Mouse (Mus musculus): Measurements from ENCODE around the gene Jag1.

Gene Jag1

DNA sequence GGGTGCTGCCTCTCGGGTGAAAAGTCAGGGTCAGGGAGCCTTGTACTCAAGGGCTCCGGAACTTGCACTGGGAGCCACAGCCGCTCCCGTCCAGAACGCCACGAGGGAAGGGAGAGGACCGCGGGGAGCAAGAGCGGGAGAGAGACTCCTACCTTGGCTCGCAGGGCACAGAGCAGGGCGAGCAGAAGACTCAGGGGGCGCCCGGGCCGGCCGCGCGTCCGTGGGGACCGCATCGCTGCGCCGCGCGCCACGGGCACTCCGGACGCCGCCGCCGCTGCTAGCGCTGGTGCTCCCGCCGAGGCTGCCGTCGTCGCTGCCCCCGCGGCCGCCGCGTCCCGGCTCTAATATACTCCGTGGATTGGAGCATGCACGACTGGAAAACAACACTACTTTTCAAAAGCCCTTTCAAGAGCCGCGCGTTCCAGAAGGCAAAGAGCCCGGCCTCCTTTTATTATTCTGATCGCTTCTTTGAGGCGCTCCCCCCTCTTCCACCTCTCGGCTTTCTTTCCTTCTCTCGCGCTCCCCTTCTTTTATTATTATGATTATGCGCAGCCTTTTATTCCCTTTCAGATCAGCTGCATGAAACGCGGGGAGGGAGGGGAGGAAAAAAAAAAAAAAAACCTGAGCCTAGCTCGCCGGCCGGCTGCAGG is at the start of gene Jag1:
Jag1 (minus strand) TSS at position 620 of the 650 bp plus-strand sequence.
- peak; percentile 60 to 88 for DNase-seq (ENCODE audit: inconsistent age in 2 of 2, low spot score in 1 of 2)

GRCm38 (mm10) chr2:137156018-137156417 is 39.6 kb upstream of the Jag1 start:
- DNase-seq (ENCODE audit: inconsistent age in 2 of 2, low spot score in 1 of 2) = no peak

- DNase-seq (ENCODE audit: inconsistent age in 2 of 2, low spot score in 1 of 2) = no peak
These were observed 37.4 kb upstream of the Jag1 start for GRCm38 (mm10) chr2:137153825-137154224.

DNA sequence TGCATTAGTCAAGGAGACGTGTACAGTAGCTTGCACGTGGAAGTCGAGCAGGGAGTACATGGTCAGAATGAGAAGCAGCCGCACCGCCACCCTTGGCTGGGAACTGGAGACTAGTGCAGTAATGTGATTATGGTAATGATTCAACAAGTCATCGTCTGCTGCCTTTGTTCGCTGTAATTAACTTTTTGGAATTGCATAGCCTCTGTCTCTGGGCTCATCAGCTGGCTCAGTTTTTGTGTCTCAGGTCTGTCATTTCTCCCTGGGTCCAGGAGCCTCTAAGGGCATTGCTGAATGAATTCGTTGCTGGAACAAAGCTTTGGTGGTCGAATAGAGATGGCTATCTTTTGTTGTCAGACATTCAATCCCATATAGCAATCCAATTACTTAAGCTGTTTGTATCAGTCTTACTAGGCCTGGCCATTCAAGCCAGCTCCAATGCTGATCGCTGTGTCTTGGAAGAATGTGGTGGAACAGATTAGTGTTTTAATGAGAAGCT is 36.8 kb upstream of the Jag1 start:
- DNase-seq (ENCODE audit: inconsistent age in 2 of 2, low spot score in 1 of 2) = no peak

DNA sequence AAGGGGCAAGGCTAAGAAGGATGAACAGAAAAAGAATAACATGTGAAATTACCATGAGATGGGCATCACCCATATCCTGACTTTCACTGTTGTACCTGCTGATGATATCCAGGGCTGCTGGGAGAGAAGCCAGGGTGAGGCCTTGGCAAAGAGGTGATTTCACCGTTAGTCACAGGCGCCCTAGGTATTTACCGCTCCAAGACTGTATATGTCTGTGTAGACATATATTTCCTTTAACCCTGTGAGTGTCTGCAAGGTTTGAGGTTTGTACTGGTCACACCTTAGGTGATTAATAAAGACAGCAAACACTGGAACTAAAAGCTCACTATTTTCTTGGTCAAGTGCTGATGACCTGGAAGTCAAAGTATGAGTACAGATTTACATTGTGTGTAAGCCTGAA is 34.5 kb upstream of the Jag1 start:
- no peak for DNase-seq (ENCODE audit: inconsistent age in 2 of 2, low spot score in 1 of 2)

GRCm38 (mm10) chr2:137146938-137147666 is 30.7 kb upstream of the Jag1 start:
- no peak for DNase-seq (ENCODE audit: inconsistent age in 2 of 2, low spot score in 1 of 2)

- no peak for DNase-seq (ENCODE audit: inconsistent age in 2 of 2, low spot score in 1 of 2)
These were observed 21.6 kb upstream of the Jag1 start for GRCm38 (mm10) chr2:137138063-137138462.

DNA sequence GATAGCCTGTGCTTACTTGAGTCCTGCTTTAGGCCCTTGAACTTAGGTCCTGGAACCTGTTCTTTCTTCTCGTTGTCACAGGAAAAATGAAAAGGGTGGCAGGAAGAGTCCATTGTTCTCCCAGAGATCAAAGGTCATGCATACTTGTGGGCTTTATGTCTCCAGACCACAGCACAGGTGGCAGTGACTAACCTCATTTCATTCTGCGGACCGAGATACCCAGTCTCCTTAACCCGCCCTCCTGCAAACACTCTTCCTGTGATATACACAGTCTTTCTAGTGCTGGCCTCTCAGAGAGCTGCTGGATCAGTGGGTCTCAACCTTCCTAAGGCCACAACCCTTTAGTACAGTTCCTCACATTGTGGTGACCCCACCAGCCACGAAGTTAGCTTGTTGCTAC is 17.6 kb upstream of the Jag1 start:
- DNase-seq (ENCODE audit: inconsistent age in 2 of 2, low spot score in 1 of 2) = no peak

GRCm38 (mm10) chr2:137124861-137125260 is 8.4 kb upstream of the Jag1 start:
- no peak for DNase-seq (ENCODE audit: inconsistent age in 2 of 2, low spot score in 1 of 2)

GRCm38 (mm10) chr2:137117321-137117690 is 862 bp upstream of the Jag1 start:
- DNase-seq (ENCODE audit: inconsistent age in 2 of 2, low spot score in 1 of 2) = peak; percentile 89 to 96

GRCm38 (mm10) chr2:137116675-137117320 is 354 bp upstream of the Jag1 start:
- DNase-seq (ENCODE audit: inconsistent age in 2 of 2, low spot score in 1 of 2) = peak; percentile 94 to 98

- DNase-seq (ENCODE audit: inconsistent age in 2 of 2, low spot score in 1 of 2) = peak; percentile 42 to 82
These were observed 1.0 kb downstream of the Jag1 start for GRCm38 (mm10) chr2:137115241-137116024.

GRCm38 (mm10) chr2:137114248-137115096 is 2.0 kb downstream of the Jag1 start:
- DNase-seq (ENCODE audit: inconsistent age in 2 of 2, low spot score in 1 of 2) = peak; percentile 85 to 93

DNA sequence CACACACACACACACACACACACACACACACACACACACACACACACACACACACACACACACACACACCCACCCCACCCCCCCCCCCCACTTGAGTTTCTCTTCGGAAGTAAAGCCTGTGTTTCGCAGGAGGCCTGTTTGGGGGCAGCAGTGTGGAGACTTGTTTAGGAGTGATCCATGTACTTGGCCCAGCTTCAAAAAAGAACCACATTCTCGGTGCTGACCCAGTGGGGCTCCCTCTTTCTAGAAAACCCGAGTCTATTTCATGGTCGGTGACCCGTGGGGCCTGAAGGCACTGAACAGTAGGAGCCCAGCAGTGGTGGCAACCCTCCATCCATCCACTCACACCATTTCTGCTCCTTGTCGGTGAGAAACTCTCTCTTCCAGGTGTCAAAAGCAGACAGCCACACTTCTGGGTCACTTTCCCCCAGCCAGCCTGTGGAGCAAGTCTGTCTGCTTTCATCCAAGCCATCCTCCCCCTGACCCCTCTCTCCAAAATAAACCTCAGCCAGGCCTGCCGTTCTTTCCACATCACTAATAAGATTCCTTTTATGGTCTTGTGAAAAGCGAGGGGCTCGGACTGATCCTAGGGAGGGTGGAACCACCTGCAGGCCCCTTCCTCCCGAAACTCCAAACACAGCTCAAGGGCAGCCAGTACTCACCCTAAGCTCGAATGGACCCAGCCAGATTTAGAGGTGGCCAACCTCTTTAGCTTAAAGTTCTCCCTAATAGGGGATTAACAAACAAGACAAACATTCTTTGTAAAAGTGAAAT is 3.0 kb downstream of the Jag1 start:
- DNase-seq (ENCODE audit: inconsistent age in 2 of 2, low spot score in 1 of 2) = peak; percentile 16 to 47

- DNase-seq (ENCODE audit: inconsistent age in 2 of 2, low spot score in 1 of 2) = no peak
These were observed 6.1 kb downstream of the Jag1 start for GRCm38 (mm10) chr2:137110214-137110898.

- peak; percentile 44 to 78 for DNase-seq (ENCODE audit: inconsistent age in 2 of 2, low spot score in 1 of 2)
These were observed 6.9 kb downstream of the Jag1 start for GRCm38 (mm10) chr2:137109321-137110213.

DNA sequence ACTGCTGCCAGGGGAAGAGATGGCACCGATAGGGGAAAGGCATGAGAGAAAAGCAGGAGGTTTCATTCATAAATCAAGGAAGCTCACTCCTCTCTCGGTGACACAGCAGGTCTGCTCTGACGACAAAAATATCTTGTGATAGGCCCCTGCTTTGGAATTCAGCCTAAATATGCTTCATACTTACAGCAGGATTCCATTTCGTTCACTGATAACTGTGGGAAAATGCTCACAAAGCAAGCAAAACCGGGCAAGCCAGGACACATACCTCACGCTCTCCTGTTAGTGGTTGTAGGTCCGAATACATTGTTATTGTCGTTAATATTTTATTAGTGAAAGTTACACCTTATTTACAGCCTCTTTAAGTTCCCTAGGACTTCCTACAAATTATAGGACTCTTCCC is 8.5 kb downstream of the Jag1 start:
- DNase-seq (ENCODE audit: inconsistent age in 2 of 2, low spot score in 1 of 2) = no peak

- no peak for DNase-seq (ENCODE audit: inconsistent age in 2 of 2, low spot score in 1 of 2)
These were observed 9.2 kb downstream of the Jag1 start for GRCm38 (mm10) chr2:137107203-137107602.

Data from adrenal gland, adult (tissue).